Mouse (Mus musculus) cerebellum, adult 11 months (tissue): Measurements from ENCODE around the gene Rhbdl1.
"Not testable (repeated sequence)": the region's sequence is repeated elsewhere in the genome, so short reads cannot be mapped to it uniquely, and the experiment has no call there.

ENCODE experiments used
- DNase-seq: peaks from one replicate; pipeline ENCODE4 v3.0.0; 2022

Gene Rhbdl1

GRCm38 (mm10) chr17:25824362-25825142, 12.5 kb downstream of the Rhbdl1 start:
- no peak for DNase-seq

GRCm38 (mm10) chr17:25823452-25823851, 13.6 kb downstream of the Rhbdl1 start, which contains the start of gene Wdr24:
Gene Wdr24, plus strand, starts transcription at chr17:25823627.
- peak; percentile 80 for DNase-seq

GRCm38 (mm10) chr17:25818851-25819780, 18.0 kb downstream of the Rhbdl1 start:
- DNase-seq, result no peak

DNA sequence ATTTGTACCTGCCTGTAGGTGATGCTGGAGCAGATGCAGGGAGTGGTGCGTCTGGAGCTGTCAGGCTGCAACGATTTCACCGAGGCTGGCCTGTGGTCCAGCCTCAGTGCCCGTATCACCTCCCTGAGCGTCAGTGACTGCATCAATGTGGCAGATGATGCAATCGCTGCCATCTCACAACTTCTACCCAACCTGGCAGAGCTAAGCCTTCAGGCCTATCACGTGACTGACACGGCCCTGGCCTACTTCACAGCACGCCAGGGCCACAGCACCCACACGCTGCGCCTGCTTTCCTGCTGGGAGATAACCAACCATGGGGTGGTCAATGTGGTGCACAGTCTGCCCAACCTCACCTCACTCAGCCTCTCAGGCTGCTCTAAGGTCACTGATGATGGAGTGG, 19.4 kb downstream of the Rhbdl1 start:
- no peak for DNase-seq

DNA sequence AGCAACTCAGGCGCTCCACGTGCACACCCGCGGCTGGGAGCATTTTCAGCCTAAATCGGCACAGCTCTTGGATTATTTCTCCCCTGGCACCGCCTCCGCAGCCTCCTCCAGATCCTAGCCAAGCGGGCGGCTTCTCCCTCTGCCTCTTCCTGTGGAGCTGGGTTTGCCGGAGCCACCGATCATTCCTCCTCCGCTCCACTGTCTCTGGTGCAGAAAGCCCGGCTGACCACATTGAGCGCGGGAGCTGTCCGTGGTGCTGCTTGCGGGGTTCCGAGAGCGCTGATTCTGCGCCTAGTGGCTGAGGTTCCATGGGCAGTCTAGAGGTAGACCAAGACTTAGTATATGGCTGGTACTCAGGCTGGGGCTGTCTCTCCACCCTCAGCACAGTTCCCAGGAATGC, 23.6 kb downstream of the Rhbdl1 start:
- peak; percentile 53 for DNase-seq

DNA sequence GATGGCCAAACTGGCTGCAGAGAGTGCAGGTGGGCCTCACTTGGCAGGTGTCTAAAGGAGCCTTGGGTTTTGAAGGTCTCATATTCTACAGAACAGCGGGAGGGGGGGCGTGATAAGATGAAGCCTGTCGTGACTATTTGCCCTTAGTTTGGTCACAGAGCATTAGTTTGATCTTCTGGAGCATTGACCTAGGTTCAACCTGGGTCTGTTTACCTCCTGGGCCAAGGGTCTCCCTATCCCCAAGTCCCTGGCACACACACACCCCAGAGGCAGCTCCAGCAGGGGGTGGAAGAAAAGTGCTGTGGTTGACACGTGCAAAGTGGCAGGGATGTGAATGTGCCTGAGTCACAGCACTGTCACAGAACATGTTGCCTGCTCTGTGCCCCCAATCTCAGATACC, 26.2 kb downstream of the Rhbdl1 start:
- no peak for DNase-seq

DNA sequence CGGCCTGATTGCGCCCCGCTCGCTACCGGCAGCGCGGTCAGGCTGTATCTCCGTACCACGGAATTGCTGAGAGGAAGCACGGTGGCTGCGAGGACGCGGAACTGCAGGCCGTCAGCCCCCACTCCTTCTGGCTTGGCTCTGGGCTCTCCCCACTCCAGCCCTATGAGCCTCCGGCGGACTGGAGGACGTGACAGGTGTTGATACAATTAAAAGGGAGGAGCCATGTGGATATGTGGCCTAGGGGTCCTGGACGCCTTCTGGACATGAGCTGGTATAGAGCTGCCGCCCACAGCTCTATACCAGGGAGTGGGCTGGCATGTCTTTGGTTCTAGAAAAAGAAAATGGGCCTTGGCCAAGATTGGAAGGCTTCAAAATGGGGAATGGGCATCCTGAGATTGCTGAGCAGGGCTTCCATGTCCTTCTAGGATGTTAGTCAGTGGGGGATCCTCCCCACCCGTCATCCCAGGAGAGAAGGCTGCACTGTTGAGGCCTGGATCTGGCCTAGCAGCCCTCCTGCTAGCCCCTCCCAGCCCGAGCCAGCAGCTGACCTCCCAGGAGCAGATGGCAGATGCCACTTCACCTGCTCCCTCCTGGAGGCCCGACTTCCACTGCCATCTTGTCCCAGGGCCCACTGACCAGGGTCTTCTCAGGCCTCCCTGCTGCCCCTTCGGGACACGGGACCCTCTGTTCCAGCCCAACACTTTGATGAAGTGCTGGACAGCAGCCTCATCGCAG, 27.3 kb downstream of the Rhbdl1 start:
- DNase-seq, result peak; percentile 76

GRCm38 (mm10) chr17:25808789-25809605, 28.1 kb downstream of the Rhbdl1 start, which contains the start of gene Fbxl16:
Gene Fbxl16, plus strand, starts transcription at chr17:25809085.
- peak; percentile 95 for DNase-seq

GRCm38 (mm10) chr17:25808028-25808427, 29.1 kb downstream of the Rhbdl1 start:
- no peak for DNase-seq

DNA sequence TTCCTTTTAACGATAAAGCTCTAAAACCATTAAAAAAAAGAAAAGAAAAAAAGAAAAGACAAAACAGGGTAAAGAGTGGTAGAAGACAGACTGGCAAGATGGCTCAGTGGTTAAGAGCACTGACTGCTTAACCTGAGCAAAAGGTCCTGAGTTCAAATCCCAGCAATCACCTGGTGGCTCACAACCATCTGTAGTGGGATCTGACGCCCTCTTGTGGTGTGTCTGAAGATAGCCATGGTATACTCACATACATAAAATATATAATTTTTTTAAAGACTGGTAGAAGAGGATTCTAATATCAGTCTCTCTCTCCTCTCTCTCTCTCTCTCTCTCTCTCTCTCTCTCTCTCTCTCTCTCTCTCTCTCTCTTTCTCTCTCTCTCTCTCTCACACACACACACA, 29.6 kb downstream of the Rhbdl1 start:
- DNase-seq, result not testable (repeated sequence)

- no peak for DNase-seq
Measured at GRCm38 (mm10) chr17:25806507-25806906, 30.6 kb downstream of the Rhbdl1 start.

- DNase-seq, result no peak
Measured at GRCm38 (mm10) chr17:25802825-25803517, 34.1 kb downstream of the Rhbdl1 start.

GRCm38 (mm10) chr17:25801029-25801428, 36.1 kb downstream of the Rhbdl1 start:
- peak; percentile 64 for DNase-seq

- peak; percentile 57 for DNase-seq
Measured at GRCm38 (mm10) chr17:25796951-25797369, 40.1 kb downstream of the Rhbdl1 start, which contains the start of gene Metrn. Gene Metrn, minus strand, starts transcription at chr17:25797136.

GRCm38 (mm10) chr17:25796211-25796771, 40.8 kb downstream of the Rhbdl1 start:
- DNase-seq, result no peak

- no peak for DNase-seq
Measured at GRCm38 (mm10) chr17:25795609-25796092, 41.4 kb downstream of the Rhbdl1 start, which contains the start of gene AC134908.4. Gene AC134908.4, minus strand, starts transcription at chr17:25795659.

DNA sequence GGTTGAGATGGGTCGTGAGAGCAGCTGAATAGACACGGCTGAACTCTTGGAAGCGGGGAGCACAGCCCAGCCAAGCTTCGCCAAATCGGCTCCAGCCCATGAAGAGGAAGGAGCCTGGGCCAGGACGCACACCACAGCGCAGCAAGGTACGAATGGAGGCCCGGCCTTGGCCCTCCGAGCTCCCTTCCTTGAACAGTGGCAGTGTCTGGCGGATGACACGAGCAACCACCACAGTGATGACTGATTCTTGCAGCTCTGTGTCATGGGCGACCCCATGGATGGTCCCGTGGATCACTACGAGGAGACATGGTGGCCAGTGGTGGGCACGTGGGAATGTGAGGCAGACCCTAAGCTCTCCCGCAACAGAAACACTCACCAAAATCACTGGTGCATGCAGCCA, 42.1 kb downstream of the Rhbdl1 start:
- DNase-seq, result no peak

DNA sequence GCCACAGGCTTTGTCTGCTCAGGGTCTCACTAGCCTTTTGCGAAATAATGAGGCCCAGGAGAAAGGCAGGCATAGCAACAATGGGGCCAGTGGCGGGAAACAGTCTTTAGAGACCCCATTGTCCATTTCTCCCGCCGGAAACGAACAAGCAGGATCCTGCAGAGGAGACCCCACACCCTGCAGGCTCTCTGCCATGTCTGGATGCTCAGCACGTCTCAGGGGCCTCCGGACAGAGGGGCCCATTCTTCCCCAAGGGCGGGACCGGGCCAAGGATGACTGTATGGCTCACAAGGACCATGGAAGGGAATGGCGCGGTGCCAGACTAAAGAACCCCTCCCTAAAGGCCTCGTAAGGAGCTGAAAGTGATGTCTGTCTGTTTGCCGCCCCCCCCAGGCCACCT, 42.9 kb downstream of the Rhbdl1 start:
- DNase-seq, result no peak

DNA sequence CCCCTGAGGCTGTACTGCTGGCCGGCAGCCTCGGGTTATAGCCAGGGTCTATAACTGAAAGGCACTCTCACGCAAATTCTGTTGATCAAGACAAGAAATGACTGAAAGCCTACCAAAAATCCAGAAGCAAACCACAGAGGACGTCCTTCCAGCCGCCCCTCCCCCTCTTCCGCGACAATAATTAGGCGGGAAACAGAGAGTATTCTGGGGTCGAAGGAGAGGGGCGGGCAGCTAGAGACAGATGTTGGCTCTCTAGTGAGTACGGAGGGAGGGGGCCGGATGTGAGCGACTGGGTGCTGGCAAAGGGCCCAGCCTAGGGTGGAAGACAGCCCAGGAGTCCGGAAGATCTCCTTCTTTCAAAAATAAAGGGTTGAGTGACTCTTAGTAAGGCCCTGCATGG, 44.5 kb downstream of the Rhbdl1 start, which contains the start of gene Fam173a:
Gene Fam173a (minus strand): TSS at position 287 of the 400 bp plus-strand sequence.
- DNase-seq, result no peak

- peak; percentile 83 for DNase-seq
Measured at GRCm38 (mm10) chr17:25791843-25792527, 45.1 kb downstream of the Rhbdl1 start.
